Mouse (Mus musculus): ENCODE results near the gene Rras2.

Gene Rras2

GRCm38 (mm10) chr7:114117444-114117905 is at the start of gene Rras2:
Gene Rras2, minus strand, starts transcription at chr7:114117781.
- peak; percentile 92 for DNase-seq

- DNase-seq, result no peak
These were observed 45.4 kb upstream of the Rras2 start for GRCm38 (mm10) chr7:114162975-114163374.

- DNase-seq, result no peak
These were observed 43.5 kb upstream of the Rras2 start for GRCm38 (mm10) chr7:114161101-114161500.

GRCm38 (mm10) chr7:114157716-114158278 is 40.2 kb upstream of the Rras2 start:
- DNase-seq, result no peak

GRCm38 (mm10) chr7:114156364-114156763 is 38.8 kb upstream of the Rras2 start:
- DNase-seq, result no peak

GRCm38 (mm10) chr7:114155053-114155865 is 37.7 kb upstream of the Rras2 start:
- peak; percentile 76 for DNase-seq

- DNase-seq, result no peak
These were observed 33.6 kb upstream of the Rras2 start for GRCm38 (mm10) chr7:114151036-114151780.

- DNase-seq, result no peak
These were observed 32.0 kb upstream of the Rras2 start for GRCm38 (mm10) chr7:114149564-114149963.

GRCm38 (mm10) chr7:114149135-114149534 is 31.6 kb upstream of the Rras2 start:
- DNase-seq, result peak; percentile 35

GRCm38 (mm10) chr7:114145841-114146240 is 28.3 kb upstream of the Rras2 start:
- DNase-seq, result no peak

- DNase-seq, result no peak
These were observed 24.7 kb upstream of the Rras2 start for GRCm38 (mm10) chr7:114142151-114142798.

- DNase-seq, result no peak
These were observed 22.4 kb upstream of the Rras2 start for GRCm38 (mm10) chr7:114140026-114140425.

GRCm38 (mm10) chr7:114139400-114139799 is 21.8 kb upstream of the Rras2 start:
- DNase-seq, result no peak

- DNase-seq, result no peak
These were observed 20.7 kb upstream of the Rras2 start for GRCm38 (mm10) chr7:114138261-114138660.

- DNase-seq, result no peak
These were observed 17.6 kb upstream of the Rras2 start for GRCm38 (mm10) chr7:114135166-114135565.

- DNase-seq, result no peak
These were observed 16.4 kb upstream of the Rras2 start for GRCm38 (mm10) chr7:114133957-114134356.

GRCm38 (mm10) chr7:114132316-114132715 is 14.7 kb upstream of the Rras2 start:
- no peak for DNase-seq

- no peak for DNase-seq
These were observed 11.7 kb upstream of the Rras2 start for GRCm38 (mm10) chr7:114129281-114129680.

- no peak for DNase-seq
These were observed 599 bp upstream of the Rras2 start for GRCm38 (mm10) chr7:114118180-114118579.

GRCm38 (mm10) chr7:114116711-114117351 is 750 bp downstream of the Rras2 start:
- DNase-seq, result peak; percentile 84

- no peak for DNase-seq
These were observed 1.6 kb downstream of the Rras2 start for GRCm38 (mm10) chr7:114115961-114116360.

- no peak for DNase-seq
These were observed 2.6 kb downstream of the Rras2 start for GRCm38 (mm10) chr7:114114976-114115375.

- DNase-seq, result no peak
These were observed 3.3 kb downstream of the Rras2 start for GRCm38 (mm10) chr7:114114284-114114683.

All from lung, postnatal 10 days (tissue).